Mouse (Mus musculus): Measurements from ENCODE around the gene Gjb5. TPM values are rescaled to one million over a fixed set of nuclear protein-coding genes. Genes with fewer than 3 reads are reported as not detected.
A peak's percentile ranks its signal among the peaks of the same experiment; 100 is the strongest.

Gene Gjb5
- 0.40 and 0.73 TPM in 2 replicates for total RNA-seq (2014; rRNA removed)
- polyA plus RNA-seq (2015; fragmentation: Nextera tagmentation; extraction: Ambion mirVana) = 0.51 and 0.57 TPM in 2 replicates

DNA sequence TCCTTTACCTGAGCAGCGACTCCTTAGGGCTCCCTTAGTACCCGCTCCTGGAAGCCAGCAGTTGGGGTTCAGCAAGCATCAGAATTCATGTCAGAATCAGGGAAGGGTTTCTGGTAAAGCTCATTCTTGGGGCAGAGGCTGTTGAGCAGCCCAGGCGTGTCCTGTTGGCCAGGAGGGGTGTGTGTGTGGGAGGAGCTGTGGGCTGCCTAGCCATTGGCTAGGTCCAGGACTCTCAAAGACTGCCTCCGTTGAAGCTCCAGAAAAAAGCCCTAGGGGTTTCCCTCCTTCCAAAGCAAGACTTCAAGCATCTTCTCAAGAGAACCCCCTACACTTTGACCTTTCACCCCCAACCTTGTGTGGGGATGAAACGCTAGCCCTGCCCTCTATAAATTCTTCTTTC lies at the start of gene Gjb5:
Gjb5 (minus strand) TSS at position 164 of the 400 bp plus-strand sequence.
- Histone ChIP-seq H3K27me3 (ENCODE audit: insufficient read depth, low read length) (no peaks in the 10 kb centered on the region), H3K9me3 (ENCODE audit: low read length) (no peaks in the 10 kb centered on the region), H3K36me3 (ENCODE audit: insufficient read depth, low read length) (no peaks in the 10 kb centered on the region), H3K9ac (replicated peaks; ENCODE audit: low read length) (no peak within 1 kb of the TSS), H3K4me1 (ENCODE audit: insufficient read depth, low read length) (no peaks in the 10 kb centered on the region), H3K4me2 (ENCODE audit: low read depth, low read length) (no peak within 1 kb of the TSS), H3K4me3 (ENCODE audit: low read length) (no peak within 1 kb of the TSS), H3K27ac (no peak within 1 kb of the TSS)
- DNase-seq (ENCODE audit: low spot score) (no peak), ATAC-seq (no peak)
- 39% methylated on average over 5 of the region's 5 CpGs for WGBS
- no peak for TF ChIP-seq CTCF (IDR thresholded peaks at IDR 0.05; ENCODE audit: low read depth)

DNA sequence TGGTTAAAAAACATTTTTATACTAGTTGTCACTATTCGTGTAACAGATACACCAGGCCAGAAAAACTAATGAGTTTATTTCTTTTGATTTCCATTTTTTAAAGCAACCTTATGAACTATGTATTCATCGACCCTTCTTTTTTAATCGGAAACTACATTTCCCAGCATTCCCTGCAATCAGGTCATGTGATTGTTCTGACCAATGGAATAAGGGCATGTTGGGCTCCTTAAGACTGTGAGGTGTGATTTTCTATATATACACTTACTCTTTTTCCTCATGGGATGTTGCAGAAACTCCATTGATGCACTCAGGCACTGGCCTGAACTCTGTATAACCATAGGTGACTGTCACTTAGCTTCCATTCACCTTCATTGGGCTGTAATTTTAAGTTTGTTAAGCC lies 44.6 kb upstream of the Gjb5 start:
- Histone ChIP-seq H3K4me1 (ENCODE audit: insufficient read depth, low read length) (no peaks in the 10 kb centered on the region), H3K9me3 (ENCODE audit: low read length) (no peaks in the 10 kb centered on the region), H3K4me3 (ENCODE audit: low read length) (no peak overlapping the region), H3K4me2 (ENCODE audit: low read depth, low read length) (no peak overlapping the region), H3K36me3 (ENCODE audit: insufficient read depth, low read length) (no peaks in the 10 kb centered on the region), H3K27ac (no peak overlapping the region), H3K27me3 (ENCODE audit: insufficient read depth, low read length) (no peaks in the 10 kb centered on the region), H3K9ac (replicated peaks; ENCODE audit: low read length) (no peak overlapping the region)
- TF ChIP-seq CTCF (IDR thresholded peaks at IDR 0.05; ENCODE audit: low read depth) = no peak
- WGBS = 62% methylated on average over 3 of the region's 3 CpGs
- peak; percentile 61; the same call in 1 of the 2 replicates for ATAC-seq
- peak; percentile 73 for DNase-seq (ENCODE audit: low spot score)

DNA sequence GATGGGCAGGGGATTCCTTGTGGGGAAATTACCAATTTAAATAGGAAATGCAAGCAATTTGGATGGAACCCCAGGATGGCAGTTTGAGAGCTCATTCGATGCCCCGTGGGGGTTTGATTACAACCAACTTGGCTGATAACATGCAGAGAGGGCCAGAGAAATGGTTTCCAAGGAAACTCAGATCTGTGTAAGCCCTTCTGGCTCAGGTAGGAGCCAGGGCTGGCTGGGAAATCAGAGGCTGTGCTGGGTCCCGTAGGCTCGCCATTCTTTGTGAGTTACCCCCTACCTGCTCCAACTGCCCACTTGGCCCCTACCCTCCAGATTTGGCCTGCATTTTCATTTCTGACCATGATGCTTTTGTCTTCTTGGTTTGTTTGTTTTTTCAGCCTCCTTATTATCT lies 44.2 kb upstream of the Gjb5 start:
- Histone ChIP-seq H3K27ac (no peak overlapping the region), H3K27me3 (ENCODE audit: insufficient read depth, low read length) (no peaks in the 10 kb centered on the region), H3K4me2 (ENCODE audit: low read depth, low read length) (no peak overlapping the region), H3K4me3 (ENCODE audit: low read length) (no peak overlapping the region), H3K4me1 (ENCODE audit: insufficient read depth, low read length) (no peaks in the 10 kb centered on the region), H3K9ac (replicated peaks; ENCODE audit: low read length) (no peak overlapping the region), H3K36me3 (ENCODE audit: insufficient read depth, low read length) (no peaks in the 10 kb centered on the region), H3K9me3 (ENCODE audit: low read length) (no peaks in the 10 kb centered on the region)
- WGBS = 55% methylated on average over 4 of the region's 4 CpGs
- ATAC-seq = peak; percentile 34; the same call in 1 of the 2 replicates
- no peak for TF ChIP-seq CTCF (IDR thresholded peaks at IDR 0.05; ENCODE audit: low read depth)
- peak; percentile 64 for DNase-seq (ENCODE audit: low spot score)

DNA sequence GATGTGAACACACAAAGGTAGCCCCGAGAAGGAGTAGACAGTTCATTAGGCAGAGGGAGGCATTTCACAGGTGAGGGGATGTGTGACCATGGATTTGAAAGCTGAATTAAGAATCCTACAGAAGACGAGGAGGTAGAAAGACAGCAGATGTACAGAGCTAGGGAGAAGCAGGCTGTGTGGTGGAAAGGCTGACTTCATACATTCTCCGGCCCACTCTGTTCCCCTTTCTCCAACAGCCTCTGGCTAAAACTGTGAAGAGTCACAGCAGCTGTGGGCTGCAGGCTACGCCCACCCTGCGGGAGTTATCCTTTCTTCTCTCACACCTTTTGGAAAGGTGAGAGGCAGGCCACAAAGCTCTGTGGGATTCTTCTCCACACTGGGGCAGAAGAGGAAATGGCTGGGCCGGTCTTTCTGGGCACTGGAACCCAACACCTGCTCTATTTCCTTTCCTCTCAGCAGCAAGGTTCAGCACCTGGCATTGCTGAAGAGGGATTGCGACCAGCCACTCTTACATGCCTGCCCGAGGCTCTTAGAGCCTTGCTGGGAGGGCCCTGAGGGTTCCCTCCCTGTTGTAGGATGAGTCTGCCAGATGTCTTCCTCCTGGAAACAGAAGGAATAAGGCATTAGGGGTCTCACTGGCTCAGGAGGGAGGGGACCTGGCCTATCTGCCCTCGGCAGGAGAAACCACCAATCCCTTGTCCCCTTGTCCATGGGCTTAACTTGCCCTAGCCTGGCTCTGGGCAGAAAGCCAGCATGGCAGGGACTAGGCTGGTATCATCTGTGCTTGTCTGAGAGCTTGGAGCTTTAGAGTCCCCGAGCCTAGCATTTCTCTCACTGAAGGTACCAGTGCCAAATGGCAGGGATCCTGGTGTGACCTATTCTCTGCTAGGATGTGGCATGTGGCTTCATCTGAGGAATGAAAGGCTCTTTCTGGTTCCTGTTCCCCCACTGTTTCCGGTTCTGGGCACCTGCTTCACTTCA lies 42.5 kb upstream of the Gjb5 start:
- peak; percentile 81 for DNase-seq (ENCODE audit: low spot score)
- ATAC-seq = peak; percentile 57; the same call in 1 of the 2 replicates
- Histone ChIP-seq H3K9me3 (ENCODE audit: low read length) (no peaks in the 10 kb centered on the region), H3K36me3 (ENCODE audit: insufficient read depth, low read length) (no peaks in the 10 kb centered on the region), H3K9ac (replicated peaks; ENCODE audit: low read length) (no peak overlapping the region), H3K4me3 (ENCODE audit: low read length) (no peak overlapping the region), H3K27me3 (ENCODE audit: insufficient read depth, low read length) (no peaks in the 10 kb centered on the region), H3K4me2 (ENCODE audit: low read depth, low read length) (no peak overlapping the region), H3K4me1 (ENCODE audit: insufficient read depth, low read length) (no peaks in the 10 kb centered on the region), H3K27ac (peak overlapping the region; percentile 41; the same call in 1 of the 2 replicates)
- 48% methylated on average over 11 of the region's 11 CpGs for WGBS
- TF ChIP-seq CTCF (IDR thresholded peaks at IDR 0.05; ENCODE audit: low read depth) = no peak

DNA sequence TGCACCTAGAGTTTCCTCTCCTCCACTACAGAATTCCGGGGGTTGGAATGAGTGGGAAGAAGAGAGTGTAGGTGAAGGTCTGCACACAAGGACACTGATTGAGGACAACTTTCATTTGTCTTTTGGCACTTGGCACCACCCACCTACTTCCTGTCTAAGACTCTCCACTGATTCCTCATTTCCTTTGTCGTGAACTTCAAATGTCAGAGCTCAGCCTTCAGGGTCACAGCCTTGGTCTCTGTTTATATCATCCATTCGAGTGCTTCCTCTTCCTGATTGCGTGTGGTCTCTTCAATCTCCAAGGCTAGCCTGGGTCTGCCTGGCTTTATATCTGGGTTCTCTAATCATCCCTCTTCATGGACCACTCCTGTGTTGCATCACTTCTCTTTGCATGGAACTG lies 37.6 kb upstream of the Gjb5 start:
- H3K27me3 ChIP-seq (ENCODE audit: insufficient read depth, low read length) = no peaks in the 10 kb centered on the region
- no peaks in the 10 kb centered on the region for H3K36me3 ChIP-seq (ENCODE audit: insufficient read depth, low read length)
- no peaks in the 10 kb centered on the region for H3K4me1 ChIP-seq (ENCODE audit: insufficient read depth, low read length)
- no peak for TF ChIP-seq CTCF (IDR thresholded peaks at IDR 0.05; ENCODE audit: low read depth)
- H3K4me2 ChIP-seq (ENCODE audit: low read depth, low read length) = no peak overlapping the region
- WGBS = 79% methylated on average over 4 of the region's 4 CpGs
- H3K9ac ChIP-seq (replicated peaks; ENCODE audit: low read length) = no peak overlapping the region
- no peak for ATAC-seq
- no peaks in the 10 kb centered on the region; the same call in 1 of the 2 replicates for H3K9me3 ChIP-seq (ENCODE audit: low read length)
- no peak overlapping the region for H3K4me3 ChIP-seq (ENCODE audit: low read length)
- H3K27ac ChIP-seq = no peak overlapping the region
- no peak for DNase-seq (ENCODE audit: low spot score)

DNA sequence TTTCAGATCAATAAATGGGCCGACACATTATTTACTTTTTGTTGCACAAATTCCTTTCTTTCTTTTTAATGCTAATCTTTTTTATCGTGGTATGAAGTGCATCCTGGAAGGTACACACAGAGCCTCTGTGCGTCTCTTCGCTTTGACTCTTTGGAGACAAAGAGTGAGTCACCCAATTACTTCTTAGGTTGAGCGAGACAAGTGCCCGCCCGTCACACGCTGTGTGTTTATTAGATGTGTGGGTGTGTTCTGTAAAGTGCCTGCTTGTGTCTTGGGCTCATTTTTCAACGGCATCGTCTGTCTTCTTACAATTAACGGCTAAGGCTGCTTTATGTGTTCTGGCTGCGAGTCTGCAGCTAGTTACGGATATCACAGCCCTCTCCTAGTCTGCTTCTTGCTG lies 31.7 kb upstream of the Gjb5 start:
- no peak for DNase-seq (ENCODE audit: low spot score)
- Histone ChIP-seq H3K27me3 (ENCODE audit: insufficient read depth, low read length) (no peaks in the 10 kb centered on the region), H3K4me3 (ENCODE audit: low read length) (no peak overlapping the region), H3K4me2 (ENCODE audit: low read depth, low read length) (no peak overlapping the region), H3K9ac (replicated peaks; ENCODE audit: low read length) (no peak overlapping the region), H3K9me3 (ENCODE audit: low read length) (no peaks in the 10 kb centered on the region; the same call in 1 of the 2 replicates), H3K36me3 (ENCODE audit: insufficient read depth, low read length) (no peaks in the 10 kb centered on the region), H3K4me1 (ENCODE audit: insufficient read depth, low read length) (0 out of 2 replicates have a peak, but pooled peaks cover 5% of the 10 kb centered on the region), H3K27ac (no peak overlapping the region)
- whole genome bisulfite sequencing = 35% methylated on average over 13 of the region's 13 CpGs
- no peak for ATAC-seq
- TF ChIP-seq CTCF (IDR thresholded peaks at IDR 0.05; ENCODE audit: low read depth) = no peak
